Mouse (Mus musculus) heart, postnatal 10 days (tissue): ENCODE results near the gene Klra2. TPM values are rescaled to one million over a fixed set of nuclear protein-coding genes. Genes with fewer than 3 reads are reported as not detected.
"Not testable (repeated sequence)": the region's sequence is repeated elsewhere in the genome, so short reads cannot be mapped to it uniquely, and the experiment has no call there.

Experiments used
- DNase-seq, 2 experiments: peaks; one replicate each; pipeline ENCODE4 v3.0.0; 2021
- intact Hi-C: fragments of 180-260 bp; cut with DNase I; formaldehyde crosslinking; loops from one replicate; pipeline ENCODE4 v1.15.1; 2025
- total RNA-seq, 2 experiments: library from RNA; stranded (reverse); gene quantifications; 2 replicates each; pipeline ENCODE4 v1.2.3; 2021

The Klra2 gene
- not detected for total RNA-seq

GRCm38 (mm10) chr6:131247206-131247605 is at the start of gene Klra2:
Gene Klra2 (minus strand): TSS chr6:131247362.
- no peak for DNase-seq
- intact Hi-C loops: no loop called here

- DNase-seq: no peak
- intact Hi-C loops: loop anchor here (5.0 kb wide), 1 partner anchor 123 kb away; no protein-coding TSS in a partner anchor
Measured at GRCm38 (mm10) chr6:131294435-131295112, 47.4 kb upstream of the Klra2 start.

GRCm38 (mm10) chr6:131293916-131294315 is 46.8 kb upstream of the Klra2 start:
- intact Hi-C loops: loop anchor here (2.0 to 5.0 kb wide), 2 partner anchors 59 to 123 kb away; partner anchors contain the start of gene Styk1
- no peak for DNase-seq

GRCm38 (mm10) chr6:131292991-131293788 is 46.0 kb upstream of the Klra2 start, which contains the start of gene Magohb:
Gene Magohb (minus strand): TSS chr6:131293244.
- peak; percentile 86 to 92 for DNase-seq
- intact Hi-C loops: loop anchor here (2.0 to 5.0 kb wide), 2 partner anchors 60 to 124 kb away; partner anchors contain the start of gene Styk1

- peak in 1 of 2 experiments; percentile 8 for DNase-seq
- intact Hi-C loops: loop anchor here (2.0 to 5.0 kb wide), 2 partner anchors 60 to 125 kb away; partner anchors contain the start of gene Styk1
Measured at GRCm38 (mm10) chr6:131292276-131292990, 45.3 kb upstream of the Klra2 start.

GRCm38 (mm10) chr6:131290430-131290829 is 43.3 kb upstream of the Klra2 start:
- intact Hi-C loops: loop anchor here (5.0 kb wide), 1 partner anchor 127 kb away; no protein-coding TSS in a partner anchor
- peak; percentile 42 to 53 for DNase-seq

- DNase-seq, intact Hi-C loops: not testable (repeated sequence)
Measured at GRCm38 (mm10) chr6:131278160-131278559, 31.0 kb upstream of the Klra2 start.

GRCm38 (mm10) chr6:131276659-131277058 is 29.5 kb upstream of the Klra2 start:
- intact Hi-C loops: no loop called here

GRCm38 (mm10) chr6:131272311-131272710 is 25.1 kb upstream of the Klra2 start:
- intact Hi-C loops: no loop called here
- no peak for DNase-seq

More at GRCm38 (mm10) chr6:131276659-131277058, 29.5 kb upstream of the Klra2 start:
- DNase-seq: no peak

GRCm38 (mm10) chr6:131270312-131270711 is 23.1 kb upstream of the Klra2 start:
- intact Hi-C loops: no loop called here

GRCm38 (mm10) chr6:131269599-131269998 is 22.4 kb upstream of the Klra2 start:
- no peak for DNase-seq
- intact Hi-C loops: no loop called here

More at GRCm38 (mm10) chr6:131270312-131270711, 23.1 kb upstream of the Klra2 start:
- DNase-seq: no peak

- DNase-seq: no peak
- intact Hi-C loops: no loop called here
Measured at GRCm38 (mm10) chr6:131264175-131264574, 17.0 kb upstream of the Klra2 start.

- DNase-seq: no peak
- intact Hi-C loops: no loop called here
Measured at GRCm38 (mm10) chr6:131262778-131263177, 15.6 kb upstream of the Klra2 start.

- DNase-seq: no peak
- intact Hi-C loops: no loop called here
Measured at GRCm38 (mm10) chr6:131262009-131262408, 14.8 kb upstream of the Klra2 start.

GRCm38 (mm10) chr6:131245081-131245480 is 2.1 kb downstream of the Klra2 start:
- DNase-seq: no peak
- intact Hi-C loops: no loop called here

Other genes with a start within 250 kb of the Klra2 start
- gene Magohb, start 45.9 kb upstream of the Klra2 start, total RNA-seq: 10 to 100 TPM; 11.0 to 12.4 TPM
- gene Styk1, start 106.2 kb upstream of the Klra2 start, total RNA-seq: under 1 TPM; 0.14 to 0.20 TPM
- gene Ybx3, start 141.1 kb upstream of the Klra2 start, total RNA-seq: 100 to 1,000 TPM; 235 to 248 TPM
- gene 5430401F13Rik, start 239.0 kb upstream of the Klra2 start, total RNA-seq: not detected
- not detected for gene Gm6619, start 239.0 kb upstream of the Klra2 start, total RNA-seq